Mouse (Mus musculus) heart, embryonic 14.5 days (tissue): Measurements from ENCODE around the gene Bmp6. TPM values are rescaled to one million over a fixed set of nuclear protein-coding genes. Genes with fewer than 3 reads are reported as not detected.

ENCODE experiments used
- ATAC-seq: fragments of 200-750 bp; cut with Nextera tagmentation; 2 replicates; pipeline ENCODE4 v1.8.0; 2017; ENCODE audit warnings: low read depth, moderate TSS enrichment; ENCODE audit not compliant: insufficient number of reproducible peaks, insufficient read depth, low FRiP score
- H3K27ac ChIP-seq, 2 experiments: fragments of 200-500 bp in 1 of 2; fragments of 300-500 bp in 1 of 2; sonication (generic) in 1 of 2; replicated peaks in 1 of 2; 2 replicates each; pipeline ENCODE4 v1.5.1; 2012 to 2014; ENCODE audit warnings: low read depth in 2 of 2, low read length in 2 of 2, control low read depth in 1 of 2, mild to moderate bottlenecking in 1 of 2, mixed read lengths in 1 of 2; ENCODE audit not compliant: control insufficient read depth in 1 of 2, insufficient read depth in 1 of 2
- H3K27me3 ChIP-seq: fragments of 300-500 bp; sonication (generic); 2 replicates; pipeline ENCODE4 v1.6.1; 2014; ENCODE audit warnings: mild to moderate bottlenecking, low read length, control low read depth; ENCODE audit not compliant: control insufficient read depth, insufficient read depth
- H3K36me3 ChIP-seq: fragments of 300-500 bp; sonication (generic); 2 replicates; pipeline ENCODE4 v1.6.1; 2014; ENCODE audit warnings: mild to moderate bottlenecking, control low read depth, low read length, mixed read lengths; ENCODE audit not compliant: control insufficient read depth, insufficient read depth
- H3K4me1 ChIP-seq, 2 experiments: fragments of 200-500 bp in 1 of 2; fragments of 300-500 bp in 1 of 2; sonication (generic) in 1 of 2; 2 replicates each; pipeline ENCODE4 v1.6.1; 2012 to 2014; ENCODE audit warnings: low read length in 2 of 2, control low read depth in 1 of 2, mixed read lengths in 1 of 2; ENCODE audit not compliant: control insufficient read depth in 2 of 2, insufficient read depth in 2 of 2
- H3K4me2 ChIP-seq: fragments of 300-500 bp; sonication (generic); 2 replicates; pipeline ENCODE4 v1.6.1; 2014; ENCODE audit warnings: mild to moderate bottlenecking, low read length
- H3K4me3 ChIP-seq, 2 experiments: fragments of 200-500 bp in 1 of 2; fragments of 300-500 bp in 1 of 2; sonication (generic) in 1 of 2; 2 replicates each; pipeline ENCODE4 v1.5.1; 2012 to 2014; ENCODE audit warnings: low read length in 2 of 2, mild to moderate bottlenecking in 2 of 2, control low read depth in 1 of 2, low read depth in 1 of 2, moderate library complexity in 1 of 2; ENCODE audit not compliant: control insufficient read depth in 1 of 2, insufficient read depth in 1 of 2
- H3K9ac ChIP-seq: fragments of 300-500 bp; sonication (generic); 2 replicates; pipeline ENCODE4 v1.6.1; 2014; ENCODE audit warnings: mild to moderate bottlenecking, low read length
- H3K9me3 ChIP-seq: fragments of 300-500 bp; sonication (generic); 2 replicates; pipeline ENCODE4 v1.6.1; 2016; ENCODE audit warnings: low read length, control low read depth; ENCODE audit not compliant: control insufficient read depth
- WGBS: fragments of 180-500 bp; shearing (Covaris S2); extraction: QIAGEN DNeasy Blood & Tissue Kit; methylation state at CpG from one replicate; pipeline ENCODE4 v1.1.7; 2014; 5-methylcytosine and 5-hydroxymethylcytosine counted together
- polyA plus RNA-seq: library from polyadenylated mRNA; unstranded; fragments of >200 nt; fragmentation: Nextera tagmentation; extraction: Ambion mirVana; gene quantifications from 2 replicates; pipeline ENCODE4 v1.2.1, GENCODE M21; 2014

The Bmp6 gene
- polyA plus RNA-seq, 1 experiment from 2014 or later: 5.8 TPM

GRCm38 (mm10) chr13:38511979-38512378 is 167.1 kb downstream of the Bmp6 start:
- Histone ChIP-seq H3K4me3 (no peak overlapping the region), H3K36me3 (peaks cover 95% of the 10 kb centered on the region), H3K27me3 (no peaks in the 10 kb centered on the region), H3K9me3 (no peaks in the 10 kb centered on the region), H3K4me2 (no peak overlapping the region), H3K27ac (no peak overlapping the region), H3K9ac (no peak overlapping the region), H3K4me1 (no peaks in the 10 kb centered on the region)
- 84% methylated on average over 10 of the region's 10 CpGs for WGBS
- no peak for ATAC-seq

DNA sequence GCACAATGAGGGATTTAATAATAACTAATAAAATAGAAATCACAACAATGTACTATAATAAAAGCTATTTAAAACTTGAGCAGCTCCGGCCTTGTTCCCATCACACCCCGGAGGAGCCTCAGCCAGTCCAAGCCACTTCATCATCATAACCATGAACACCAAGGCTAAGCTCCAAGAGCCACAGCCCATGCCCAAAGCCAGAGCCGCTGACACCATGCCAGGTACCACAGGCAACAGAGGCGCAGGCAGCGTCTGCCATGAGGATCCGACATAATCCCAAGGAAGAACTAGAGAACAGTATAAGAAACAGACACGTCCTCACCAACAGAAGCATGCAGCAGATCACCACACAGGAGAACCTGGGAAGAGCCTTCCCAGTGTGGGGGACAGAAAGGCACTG is 169.0 kb downstream of the Bmp6 start:
- H3K4me1 ChIP-seq: no peaks in the 10 kb centered on the region
- no peak overlapping the region for H3K4me2 ChIP-seq
- no peak overlapping the region for H3K9ac ChIP-seq
- H3K9me3 ChIP-seq: no peaks in the 10 kb centered on the region
- H3K36me3 ChIP-seq: peaks cover 95% of the 10 kb centered on the region
- WGBS: 83% methylated on average over 7 of the region's 7 CpGs
- H3K27ac ChIP-seq: no peak overlapping the region
- no peak for ATAC-seq
- H3K4me3 ChIP-seq: no peak overlapping the region
- no peaks in the 10 kb centered on the region for H3K27me3 ChIP-seq

DNA sequence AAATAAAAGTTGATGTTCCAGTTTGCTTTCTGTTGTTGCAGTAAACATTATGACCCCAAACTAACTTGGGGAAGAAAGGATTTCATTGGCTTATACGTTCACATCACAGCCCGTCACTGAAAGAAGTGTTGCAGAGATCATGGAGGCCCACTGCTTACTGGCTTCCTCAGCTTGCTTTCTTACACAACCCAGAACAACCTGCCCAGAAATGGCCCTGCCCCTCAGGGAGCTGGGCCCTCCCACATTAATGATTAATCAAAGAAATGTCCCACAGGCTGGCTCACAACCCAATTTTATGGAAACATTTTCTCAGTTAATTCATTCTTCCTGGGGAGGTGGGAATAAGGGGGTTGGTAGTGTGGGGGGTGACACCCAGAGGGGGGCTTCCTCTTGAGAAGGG is 170.5 kb downstream of the Bmp6 start:
- no peaks in the 10 kb centered on the region for H3K27me3 ChIP-seq
- H3K9ac ChIP-seq: no peak overlapping the region
- H3K4me1 ChIP-seq: no peaks in the 10 kb centered on the region
- no peaks in the 10 kb centered on the region for H3K9me3 ChIP-seq
- H3K36me3 ChIP-seq: peaks cover 94% of the 10 kb centered on the region
- no peak overlapping the region for H3K27ac ChIP-seq
- H3K4me2 ChIP-seq: no peak overlapping the region
- ATAC-seq: no peak
- H3K4me3 ChIP-seq: no peak overlapping the region
- 93% methylated on average over 2 of the region's 2 CpGs for WGBS

DNA sequence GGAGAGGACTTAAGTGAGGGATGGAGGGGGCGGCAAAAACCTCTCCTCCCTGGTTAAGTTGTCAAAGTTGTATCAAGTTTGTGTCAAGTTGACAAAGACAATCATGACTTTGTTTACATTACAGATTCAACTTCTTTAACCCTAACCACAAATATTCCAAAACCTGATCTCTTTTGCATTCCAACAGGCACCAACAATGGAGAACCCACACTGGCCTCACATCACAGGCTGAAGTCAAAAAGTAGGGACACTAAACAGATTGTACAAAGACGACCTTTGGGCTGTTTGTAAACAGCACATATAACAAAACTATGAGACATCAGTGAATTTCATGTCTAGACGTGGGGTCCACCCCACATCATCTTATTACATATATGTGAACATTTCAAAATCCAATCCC is 170.9 kb downstream of the Bmp6 start:
- 80% methylated on average over 3 of the region's 3 CpGs for WGBS
- H3K27me3 ChIP-seq: no peaks in the 10 kb centered on the region
- no peak for ATAC-seq
- H3K36me3 ChIP-seq: peaks cover 95% of the 10 kb centered on the region
- H3K9ac ChIP-seq: no peak overlapping the region
- no peak overlapping the region for H3K4me3 ChIP-seq
- H3K9me3 ChIP-seq: no peaks in the 10 kb centered on the region
- H3K27ac ChIP-seq: no peak overlapping the region
- no peaks in the 10 kb centered on the region for H3K4me1 ChIP-seq
- H3K4me2 ChIP-seq: no peak overlapping the region

- Histone ChIP-seq H3K36me3 (peaks cover 99% of the 10 kb centered on the region), H3K4me3 (no peak overlapping the region), H3K27ac (no peak overlapping the region), H3K27me3 (no peaks in the 10 kb centered on the region), H3K4me1 (no peaks in the 10 kb centered on the region), H3K4me2 (no peak overlapping the region), H3K9me3 (no peaks in the 10 kb centered on the region), H3K9ac (no peak overlapping the region)
- ATAC-seq: no peak
- 77% methylated on average over 11 of the region's 11 CpGs for WGBS
These were observed 171.7 kb downstream of the Bmp6 start for GRCm38 (mm10) chr13:38516582-38516981.

GRCm38 (mm10) chr13:38520299-38520698 is 175.4 kb downstream of the Bmp6 start:
- Histone ChIP-seq H3K27me3 (no peaks in the 10 kb centered on the region), H3K4me3 (no peak overlapping the region), H3K9me3 (no peaks in the 10 kb centered on the region), H3K27ac (no peak overlapping the region), H3K9ac (no peak overlapping the region), H3K36me3 (peaks cover 85% of the 10 kb centered on the region), H3K4me2 (no peak overlapping the region), H3K4me1 (peaks cover 2 to 10% of the 10 kb centered on the region in 2 experiments)
- ATAC-seq: no peak
- WGBS: 83% methylated on average over 11 of the region's 11 CpGs

GRCm38 (mm10) chr13:38522056-38522654 is 177.2 kb downstream of the Bmp6 start:
- ATAC-seq: no peak
- no peak overlapping the region for H3K27ac ChIP-seq
- peaks cover 5 to 26% of the 10 kb centered on the region in 2 experiments for H3K4me1 ChIP-seq
- H3K9me3 ChIP-seq: no peaks in the 10 kb centered on the region
- no peak overlapping the region for H3K4me2 ChIP-seq
- no peak overlapping the region for H3K9ac ChIP-seq
- no peaks in the 10 kb centered on the region for H3K27me3 ChIP-seq
- H3K4me3 ChIP-seq: no peak overlapping the region
- peaks cover 66% of the 10 kb centered on the region for H3K36me3 ChIP-seq
- WGBS: 63% methylated on average over 4 of the region's 4 CpGs

DNA sequence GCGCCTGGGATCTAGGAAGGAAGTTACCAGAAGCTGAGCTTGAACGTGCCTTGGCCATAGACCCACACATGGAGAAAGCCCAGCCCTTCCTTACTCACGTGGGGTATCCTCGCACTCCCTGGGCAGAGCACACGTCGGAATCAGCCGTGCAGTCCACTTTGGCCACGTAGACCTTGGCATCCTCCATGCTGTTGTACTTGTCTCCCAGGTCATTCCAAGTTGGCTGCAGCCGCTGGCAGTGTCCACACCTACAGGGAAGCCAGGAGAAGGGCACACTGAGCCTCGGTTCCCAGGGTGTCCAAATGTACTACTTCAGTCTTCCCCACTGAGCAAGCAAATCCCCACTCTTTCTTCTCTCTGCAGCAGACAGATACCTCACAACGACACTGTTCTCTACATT is 178.3 kb downstream of the Bmp6 start:
- no peak for ATAC-seq
- Histone ChIP-seq H3K9ac (no peak overlapping the region), H3K4me2 (no peak overlapping the region), H3K4me3 (no peak overlapping the region), H3K9me3 (no peaks in the 10 kb centered on the region), H3K27me3 (no peaks in the 10 kb centered on the region), H3K4me1 (peaks cover 5 to 26% of the 10 kb centered on the region in 2 experiments), H3K36me3 (peaks cover 56% of the 10 kb centered on the region), H3K27ac (no peak overlapping the region)
- 88% methylated on average over 11 of the region's 11 CpGs for WGBS
